Mouse (Mus musculus) limb, embryonic 14.5 days (tissue): ENCODE results near the gene Trpm2. TPM values are rescaled to one million over a fixed set of nuclear protein-coding genes. Genes with fewer than 3 reads are reported as not detected.
A peak's percentile ranks its signal among the peaks of the same experiment; 100 is the strongest.

Experiments
- ATAC-seq: fragments of 200-750 bp; cut with Nextera tagmentation; 2 replicates; pipeline ENCODE4 v1.8.0; 2017; ENCODE audit warnings: low read depth, moderate number of reproducible peaks, moderate TSS enrichment; ENCODE audit not compliant: low FRiP score
- DNase-seq: peaks from one replicate; pipeline ENCODE4 v3.0.0-alpha.2; 2015; ENCODE audit warnings: low spot score
- H3K27ac ChIP-seq: fragments of 300-500 bp; sonication (generic); replicated peaks from 2 replicates; pipeline ENCODE4 v1.5.1; 2014; ENCODE audit warnings: low read depth, mild to moderate bottlenecking, low read length, moderate library complexity, mixed read lengths
- H3K27me3 ChIP-seq: fragments of 300-500 bp; sonication (generic); 2 replicates; pipeline ENCODE4 v1.6.1; 2014; ENCODE audit warnings: low read length, mixed read lengths; ENCODE audit not compliant: control insufficient read depth, insufficient read depth
- H3K36me3 ChIP-seq: fragments of 300-500 bp; sonication (generic); 2 replicates; pipeline ENCODE4 v1.6.1; 2014; ENCODE audit warnings: mild to moderate bottlenecking, low read length, moderate library complexity, mixed read lengths; ENCODE audit not compliant: control insufficient read depth, insufficient read depth
- H3K4me1 ChIP-seq: fragments of 300-500 bp; sonication (generic); 2 replicates; pipeline ENCODE4 v1.6.1; 2014; ENCODE audit warnings: antibody characterized with exemption, low read length, mixed read lengths; ENCODE audit not compliant: control insufficient read depth, insufficient read depth
- H3K4me2 ChIP-seq: fragments of 300-500 bp; sonication (generic); replicated peaks from 2 replicates; pipeline ENCODE4 v1.6.1; 2014; ENCODE audit warnings: low read depth, mild to moderate bottlenecking, low read length, moderate library complexity; ENCODE audit not compliant: severe bottlenecking
- H3K4me3 ChIP-seq: fragments of 300-500 bp; sonication (generic); replicated peaks from 2 replicates; pipeline ENCODE4 v1.5.1; 2014; ENCODE audit warnings: low read length
- H3K9ac ChIP-seq: fragments of 300-500 bp; sonication (generic); 2 replicates; pipeline ENCODE4 v1.6.1; 2014; ENCODE audit warnings: mild to moderate bottlenecking, low read depth, low read length, moderate library complexity; ENCODE audit not compliant: severe bottlenecking
- H3K9me3 ChIP-seq: fragments of 300-500 bp; sonication (generic); 2 replicates; pipeline ENCODE4 v1.6.1; 2016; ENCODE audit warnings: low read length; ENCODE audit not compliant: control insufficient read depth
- POLR2A ChIP-seq: fragments of 200-500 bp; IDR thresholded peaks from 2 replicates; pipeline ENCODE4 v1.8.0; 2012; ENCODE audit warnings: inconsistent platforms, mild to moderate bottlenecking, moderate library complexity, borderline replicate concordance; ENCODE audit not compliant: insufficient read depth, insufficient read length; ENCODE audit errors: extremely low read depth
- WGBS: fragments of 180-500 bp; shearing (Covaris S2); extraction: QIAGEN DNeasy Blood & Tissue Kit; methylation state at CpG from one replicate; pipeline ENCODE4 v1.1.7; 2014; 5-methylcytosine and 5-hydroxymethylcytosine counted together
- polyA plus RNA-seq, 2 experiments: library from polyadenylated mRNA; depleted of rRNA in 1 of 2; stranded (reverse) in 1 of 2; unstranded in 1 of 2; fragments of >200 nt; fragmentation: Nextera tagmentation in 1 of 2; extraction: Ambion mirVana in 1 of 2; gene quantifications; 2 replicates each; pipeline versions ENCODE4 v1.2.1 to v1.2.3; 2012 to 2014

The Trpm2 gene
- polyA plus RNA-seq, 2 experiments = 0.39 to 0.41 TPM

GRCm38 (mm10) chr10:78008169-78008568, 37.8 kb upstream of the Trpm2 start:
- H3K27ac ChIP-seq = no peak overlapping the region

GRCm38 (mm10) chr10:78007203-78007602, 36.8 kb upstream of the Trpm2 start:
- Histone ChIP-seq H3K27me3 (no peaks in the 10 kb centered on the region), H3K9me3 (no peaks in the 10 kb centered on the region), H3K4me1 (peaks cover 23% of the 10 kb centered on the region), H3K27ac (no peak overlapping the region), H3K4me2 (peak overlapping the region; percentile 71), H3K36me3 (peaks cover 21% of the 10 kb centered on the region), H3K4me3 (0 out of 2 replicates have a peak overlapping the region, but pooled peaks have one; percentile 86), H3K9ac (peak overlapping the region; percentile 85)
- DNase-seq (no peak), ATAC-seq (no peak)
- 33% methylated on average over 6 of the region's 7 CpGs for WGBS
- TF ChIP-seq POLR2A = no peak

More at GRCm38 (mm10) chr10:78008169-78008568, 37.8 kb upstream of the Trpm2 start:
- no peak for TF ChIP-seq POLR2A
- Histone ChIP-seq H3K27me3 (no peaks in the 10 kb centered on the region), H3K4me2 (peak overlapping the region; percentile 71), H3K9ac (peak overlapping the region; percentile 85), H3K4me1 (peaks cover 23% of the 10 kb centered on the region), H3K4me3 (peak overlapping the region; percentile 86), H3K9me3 (no peaks in the 10 kb centered on the region), H3K36me3 (peaks cover 13% of the 10 kb centered on the region)
- 86% methylated on average over 3 of the region's 3 CpGs for WGBS
- DNase-seq (no peak), ATAC-seq (no peak)

- H3K9ac ChIP-seq = no peak overlapping the region
- H3K4me1 ChIP-seq = peaks cover 23% of the 10 kb centered on the region
- no peak for DNase-seq
- ATAC-seq = no peak
- 90% methylated on average over 4 of the region's 4 CpGs for WGBS
- no peak overlapping the region for H3K4me2 ChIP-seq
- H3K27ac ChIP-seq = no peak overlapping the region
- H3K36me3 ChIP-seq = peaks cover 34% of the 10 kb centered on the region
- no peaks in the 10 kb centered on the region for H3K27me3 ChIP-seq
- H3K4me3 ChIP-seq = no peak overlapping the region
- no peaks in the 10 kb centered on the region for H3K9me3 ChIP-seq
- TF ChIP-seq POLR2A = no peak
Measured at GRCm38 (mm10) chr10:78005791-78006438, 35.6 kb upstream of the Trpm2 start.

DNA sequence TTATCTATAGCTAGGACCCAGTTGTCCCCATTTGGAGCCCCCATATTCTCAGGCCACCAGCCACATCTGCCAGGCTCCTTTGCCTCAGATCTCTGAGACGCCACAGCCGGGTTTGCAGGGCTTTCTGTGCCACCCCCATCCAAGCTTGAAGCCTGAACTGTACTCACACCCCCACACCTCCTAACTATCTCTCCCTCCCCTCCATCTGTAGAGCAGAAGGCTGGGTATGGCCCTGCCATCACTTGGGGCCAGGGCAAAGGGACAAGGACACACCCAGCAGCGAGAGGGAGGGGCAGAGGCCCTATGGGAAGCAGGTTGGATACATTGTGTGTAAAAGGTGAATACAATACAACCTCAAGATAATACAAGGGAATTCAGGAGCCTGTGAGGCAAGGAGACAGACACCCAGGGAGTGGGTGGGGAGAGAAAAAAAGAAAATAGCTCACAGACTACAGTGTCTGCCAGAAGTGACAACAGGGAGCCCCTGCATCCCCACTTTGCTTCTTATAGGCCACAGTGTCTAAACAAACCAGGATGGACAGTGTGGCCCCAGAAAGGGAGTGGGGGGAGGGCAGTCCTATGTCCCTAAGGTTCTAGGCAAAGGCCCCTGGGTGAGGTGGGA, 34.2 kb upstream of the Trpm2 start:
- 86% methylated on average over 3 of the region's 3 CpGs for WGBS
- no peak for TF ChIP-seq POLR2A
- Histone ChIP-seq H3K4me2 (no peak overlapping the region), H3K9me3 (no peaks in the 10 kb centered on the region), H3K27ac (no peak overlapping the region), H3K4me3 (no peak overlapping the region), H3K9ac (no peak overlapping the region), H3K27me3 (no peaks in the 10 kb centered on the region), H3K36me3 (peaks cover 47% of the 10 kb centered on the region), H3K4me1 (peaks cover 21% of the 10 kb centered on the region)
- DNase-seq (no peak), ATAC-seq (no peak)

GRCm38 (mm10) chr10:78002316-78002715, 32.0 kb upstream of the Trpm2 start:
- H3K9me3 ChIP-seq = no peaks in the 10 kb centered on the region
- no peak overlapping the region for H3K27ac ChIP-seq
- ATAC-seq (no peak), DNase-seq (no peak)
- WGBS = 93% methylated on average over 2 of the region's 2 CpGs
- H3K9ac ChIP-seq = no peak overlapping the region
- peaks cover 68% of the 10 kb centered on the region for H3K36me3 ChIP-seq
- no peak for TF ChIP-seq POLR2A
- no peak overlapping the region for H3K4me3 ChIP-seq
- H3K4me1 ChIP-seq = peaks cover 8% of the 10 kb centered on the region
- no peak overlapping the region for H3K4me2 ChIP-seq
- no peaks in the 10 kb centered on the region for H3K27me3 ChIP-seq
